Mouse (Mus musculus): ENCODE data around the gene Csrp3.
A peak's percentile ranks its signal among the peaks of the same experiment; 100 is the strongest.

The Csrp3 gene

GRCm38 (mm10) chr7:48847820-48848650 is at the start of gene Csrp3:
TSS of gene Csrp3 (minus strand) at chr7:48848033.
- DNase-seq: no peak

GRCm38 (mm10) chr7:48896051-48896450 is 48.2 kb upstream of the Csrp3 start:
- DNase-seq: no peak

GRCm38 (mm10) chr7:48895475-48895874 is 47.6 kb upstream of the Csrp3 start:
- no peak for DNase-seq

GRCm38 (mm10) chr7:48894763-48895162 is 46.9 kb upstream of the Csrp3 start:
- no peak for DNase-seq

GRCm38 (mm10) chr7:48894152-48894551 is 46.3 kb upstream of the Csrp3 start:
- peak; percentile 78 for DNase-seq

GRCm38 (mm10) chr7:48893093-48893492 is 45.3 kb upstream of the Csrp3 start:
- no peak for DNase-seq

- DNase-seq: no peak
These were observed 43.2 kb upstream of the Csrp3 start for GRCm38 (mm10) chr7:48891029-48891428.

- DNase-seq: no peak
These were observed 40.9 kb upstream of the Csrp3 start for GRCm38 (mm10) chr7:48888751-48889150.

GRCm38 (mm10) chr7:48887973-48888372 is 40.1 kb upstream of the Csrp3 start:
- no peak for DNase-seq

- no peak for DNase-seq
These were observed 36.4 kb upstream of the Csrp3 start for GRCm38 (mm10) chr7:48884266-48884611.

- DNase-seq: no peak
These were observed 35.9 kb upstream of the Csrp3 start for GRCm38 (mm10) chr7:48883525-48884265.

GRCm38 (mm10) chr7:48881971-48882609 is 34.3 kb upstream of the Csrp3 start:
- no peak for DNase-seq

- DNase-seq: peak; percentile 16
These were observed 33.7 kb upstream of the Csrp3 start, which contains the start of gene E2f8 for GRCm38 (mm10) chr7:48881486-48881885. TSS of gene E2f8 (minus strand) at chr7:48881596.

GRCm38 (mm10) chr7:48880591-48881481 is 33.0 kb upstream of the Csrp3 start:
- DNase-seq: peak; percentile 80

GRCm38 (mm10) chr7:48879574-48879973 is 31.7 kb upstream of the Csrp3 start:
- no peak for DNase-seq

- no peak for DNase-seq
These were observed 30.1 kb upstream of the Csrp3 start for GRCm38 (mm10) chr7:48877786-48878390.

- peak; percentile 50 for DNase-seq
These were observed 28.7 kb upstream of the Csrp3 start for GRCm38 (mm10) chr7:48876526-48876925.

- DNase-seq: no peak
These were observed 27.3 kb upstream of the Csrp3 start for GRCm38 (mm10) chr7:48875096-48875495.

GRCm38 (mm10) chr7:48871292-48871691 is 23.5 kb upstream of the Csrp3 start:
- no peak for DNase-seq

GRCm38 (mm10) chr7:48870579-48871180 is 22.8 kb upstream of the Csrp3 start:
- no peak for DNase-seq

- no peak for DNase-seq
These were observed 22.3 kb upstream of the Csrp3 start for GRCm38 (mm10) chr7:48870144-48870543.

GRCm38 (mm10) chr7:48867576-48867975 is 19.7 kb upstream of the Csrp3 start:
- no peak for DNase-seq

All from cerebellum, adult 8-10 months (tissue).